Mouse (Mus musculus) stomach, embryonic 16.5 days (tissue): Measurements from ENCODE around the gene Tti1. TPM values are rescaled to one million over a fixed set of nuclear protein-coding genes. Genes with fewer than 3 reads are reported as not detected.

ENCODE experiments used
- ATAC-seq: fragments of 200-750 bp; cut with Nextera tagmentation; 2 replicates; pipeline ENCODE4 v1.8.0; 2017; ENCODE audit warnings: moderate number of reproducible peaks, moderate TSS enrichment; ENCODE audit not compliant: insufficient read depth, low FRiP score
- H3K27ac ChIP-seq: fragments of 300-500 bp; sonication (generic); 2 replicates; pipeline ENCODE4 v1.5.1; 2014; ENCODE audit warnings: low read length
- H3K27me3 ChIP-seq: fragments of 300-500 bp; sonication (generic); 2 replicates; pipeline ENCODE4 v1.6.1; 2014; ENCODE audit warnings: low read length, control low read depth, mixed read lengths; ENCODE audit not compliant: control insufficient read depth, insufficient read depth
- H3K36me3 ChIP-seq: fragments of 300-500 bp; sonication (generic); 2 replicates; pipeline ENCODE4 v1.6.1; 2014; ENCODE audit warnings: low read length; ENCODE audit not compliant: control insufficient read depth, insufficient read depth
- H3K4me1 ChIP-seq: fragments of 300-500 bp; sonication (generic); 2 replicates; pipeline ENCODE4 v1.6.1; 2014; ENCODE audit warnings: low read length, control low read depth, mixed read lengths; ENCODE audit not compliant: control insufficient read depth, insufficient read depth
- H3K4me2 ChIP-seq: fragments of 300-500 bp; sonication (generic); 2 replicates; pipeline ENCODE4 v1.6.1; 2014; ENCODE audit warnings: low read depth, low read length, mixed read lengths
- H3K4me3 ChIP-seq: fragments of 300-500 bp; sonication (generic); replicated peaks from 2 replicates; pipeline ENCODE4 v1.5.1; 2014; ENCODE audit warnings: mild to moderate bottlenecking, low read length
- H3K9ac ChIP-seq: fragments of 300-500 bp; sonication (generic); 2 replicates; pipeline ENCODE4 v1.6.1; 2014; ENCODE audit warnings: low read length
- H3K9me3 ChIP-seq: fragments of 300-500 bp; sonication (generic); replicated peaks from 2 replicates; pipeline ENCODE4 v1.6.1; 2016; ENCODE audit warnings: low read length, control low read depth; ENCODE audit not compliant: control insufficient read depth
- WGBS: fragments of 180-500 bp; shearing (Covaris S2); extraction: QIAGEN DNeasy Blood & Tissue Kit; methylation state at CpG from one replicate; pipeline ENCODE4 v1.1.7; 2014; 5-methylcytosine and 5-hydroxymethylcytosine counted together
- polyA plus RNA-seq: library from polyadenylated mRNA; unstranded; fragments of >200 nt; fragmentation: Nextera tagmentation; extraction: Ambion mirVana; gene quantifications from 2 replicates; pipeline ENCODE4 v1.2.1, GENCODE M21; 2015

The Tti1 gene
- polyA plus RNA-seq, 1 experiment from 2014 or later, result 21.0 TPM

DNA sequence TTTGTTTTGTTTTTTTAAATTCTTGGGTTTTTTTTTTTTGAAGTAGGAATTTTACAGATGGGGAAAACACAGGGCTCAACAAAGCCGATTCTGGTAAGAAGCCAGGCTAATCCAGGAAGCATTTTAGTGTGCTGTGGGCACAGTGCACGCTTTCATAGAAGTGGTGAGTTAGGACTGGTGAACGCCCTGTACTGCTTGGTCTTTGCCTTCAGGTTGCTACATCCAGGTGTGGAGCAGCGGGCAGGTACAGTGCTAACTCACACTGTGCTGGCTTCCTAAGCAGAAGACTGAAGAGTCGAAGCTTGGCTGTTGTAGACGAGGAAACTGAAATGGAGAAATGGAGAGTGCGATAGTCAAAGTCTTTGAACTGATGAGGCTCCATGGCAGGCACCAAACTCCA is 1.8 kb upstream of the Tti1 start:
- Histone ChIP-seq H3K9ac (peak overlapping the region; percentile 89), H3K4me2 (peak overlapping the region; percentile 91), H3K36me3 (no peaks in the 10 kb centered on the region), H3K27me3 (no peaks in the 10 kb centered on the region), H3K27ac (no peak overlapping the region), H3K9me3 (no peaks in the 10 kb centered on the region), H3K4me3 (peak overlapping the region; percentile 98), H3K4me1 (peaks cover 31% of the 10 kb centered on the region)
- ATAC-seq, result no peak
- 72% methylated on average over 7 of the region's 7 CpGs for WGBS

DNA sequence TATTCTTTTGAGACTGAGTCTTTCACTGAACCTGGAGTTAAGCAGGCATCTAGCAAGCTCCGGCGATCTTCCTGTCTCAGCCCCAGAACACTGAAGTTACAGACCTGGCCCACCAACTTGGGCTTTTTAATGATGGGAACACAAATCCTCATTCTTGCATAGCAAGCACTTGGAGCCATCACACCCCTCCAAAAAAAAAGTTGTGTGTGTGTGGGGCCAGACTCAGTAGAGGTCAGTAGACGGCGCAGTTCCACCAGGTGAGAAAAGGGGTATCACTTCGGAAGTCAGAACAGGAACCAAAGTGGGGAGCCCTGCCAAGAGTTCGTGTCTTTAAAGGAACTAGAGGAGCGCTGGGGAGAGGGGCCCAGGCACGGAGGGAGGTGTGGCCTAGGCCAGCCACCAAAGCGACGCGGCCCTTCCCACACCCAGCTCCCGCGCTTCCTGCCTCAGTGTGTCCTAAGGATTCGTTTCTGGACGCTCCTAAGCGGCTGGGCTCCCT is 329 bp downstream of the Tti1 start:
- H3K4me1 ChIP-seq, result peaks cover 31% of the 10 kb centered on the region
- peak overlapping the region; percentile 89 for H3K9ac ChIP-seq
- peak overlapping the region; percentile 98 for H3K4me3 ChIP-seq
- H3K4me2 ChIP-seq, result peak overlapping the region; percentile 69
- H3K9me3 ChIP-seq, result no peaks in the 10 kb centered on the region
- H3K27ac ChIP-seq, result peak overlapping the region; percentile 98
- ATAC-seq, result no peak; the same call in 1 of the 2 replicates
- H3K36me3 ChIP-seq, result no peaks in the 10 kb centered on the region
- 2% methylated on average over 16 of the region's 16 CpGs for WGBS
- no peaks in the 10 kb centered on the region for H3K27me3 ChIP-seq

DNA sequence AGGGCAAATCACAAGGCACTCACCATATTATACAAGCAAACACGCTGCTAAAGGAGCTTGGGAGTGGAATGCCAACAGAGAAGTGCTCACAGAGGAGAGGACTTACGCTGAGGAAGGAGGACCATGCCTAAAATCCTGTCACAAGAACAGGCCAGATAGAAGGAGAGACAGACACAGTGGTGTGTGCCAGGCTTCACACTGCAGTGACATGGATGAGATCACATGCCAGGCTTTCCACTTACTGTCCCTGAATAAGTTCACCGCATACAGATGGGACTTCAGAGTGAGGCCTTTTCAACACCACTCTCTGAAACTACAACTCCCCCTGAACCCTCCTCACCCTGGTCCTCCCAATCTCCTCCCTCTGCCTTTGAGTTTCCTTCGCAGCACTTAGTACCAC is 10.9 kb downstream of the Tti1 start:
- no peak overlapping the region for H3K4me2 ChIP-seq
- H3K4me3 ChIP-seq, result no peak overlapping the region
- H3K9me3 ChIP-seq, result no peaks in the 10 kb centered on the region
- no peaks in the 10 kb centered on the region for H3K27me3 ChIP-seq
- 90% methylated on average over 4 of the region's 4 CpGs for WGBS
- no peak for ATAC-seq
- H3K36me3 ChIP-seq, result no peaks in the 10 kb centered on the region
- H3K27ac ChIP-seq, result no peak overlapping the region
- no peaks in the 10 kb centered on the region for H3K4me1 ChIP-seq
- no peak overlapping the region for H3K9ac ChIP-seq

DNA sequence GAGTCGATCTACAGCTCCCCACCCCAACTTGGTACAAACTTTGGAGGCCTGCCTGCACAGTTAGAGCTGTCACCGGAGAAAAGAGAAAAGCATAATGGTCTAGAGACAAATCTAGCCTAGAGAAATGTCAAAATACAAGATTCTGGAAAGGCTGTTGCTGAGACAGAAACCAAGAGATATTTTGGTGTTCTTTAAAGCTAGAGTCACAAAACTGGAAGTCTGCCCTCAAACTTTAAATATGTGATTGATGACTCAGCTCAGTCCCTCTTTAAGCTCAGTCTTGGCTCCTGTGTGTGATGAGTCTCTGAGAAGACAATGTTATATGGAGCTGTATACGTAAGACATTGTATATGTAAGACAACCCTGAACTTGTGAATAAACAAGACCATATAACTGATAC is 15.6 kb downstream of the Tti1 start:
- Histone ChIP-seq H3K27me3 (no peaks in the 10 kb centered on the region), H3K4me2 (no peak overlapping the region), H3K9ac (no peak overlapping the region), H3K36me3 (no peaks in the 10 kb centered on the region), H3K27ac (no peak overlapping the region), H3K9me3 (no peaks in the 10 kb centered on the region), H3K4me1 (no peaks in the 10 kb centered on the region), H3K4me3 (no peak overlapping the region)
- 74% methylated on average over 3 of the region's 3 CpGs for WGBS
- no peak for ATAC-seq

DNA sequence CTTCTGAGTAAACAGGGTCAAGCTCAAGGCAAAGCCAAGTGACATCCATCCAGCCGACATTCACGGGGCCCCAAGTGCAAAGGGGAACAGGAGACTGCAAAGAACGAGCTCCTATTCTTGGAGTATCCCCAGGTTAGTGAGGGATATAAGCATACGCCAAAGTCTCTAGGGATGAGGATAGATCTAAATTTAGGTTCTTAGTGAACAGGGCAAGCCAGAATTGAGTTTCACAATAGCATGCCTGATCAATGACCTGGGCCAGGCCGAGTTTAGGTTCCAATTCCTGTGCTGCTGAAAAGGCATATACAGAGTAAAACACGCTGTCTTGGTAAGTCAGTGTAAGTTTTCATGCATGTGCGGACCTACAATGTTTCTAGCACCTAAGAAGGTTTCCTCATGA is 18.9 kb downstream of the Tti1 start:
- H3K27me3 ChIP-seq, result no peaks in the 10 kb centered on the region
- H3K36me3 ChIP-seq, result no peaks in the 10 kb centered on the region
- no peak overlapping the region for H3K4me2 ChIP-seq
- no peak for ATAC-seq
- 77% methylated on average over 7 of the region's 7 CpGs for WGBS
- H3K4me3 ChIP-seq, result no peak overlapping the region
- H3K4me1 ChIP-seq, result no peaks in the 10 kb centered on the region
- no peak overlapping the region for H3K27ac ChIP-seq
- H3K9me3 ChIP-seq, result no peaks in the 10 kb centered on the region
- no peak overlapping the region for H3K9ac ChIP-seq

DNA sequence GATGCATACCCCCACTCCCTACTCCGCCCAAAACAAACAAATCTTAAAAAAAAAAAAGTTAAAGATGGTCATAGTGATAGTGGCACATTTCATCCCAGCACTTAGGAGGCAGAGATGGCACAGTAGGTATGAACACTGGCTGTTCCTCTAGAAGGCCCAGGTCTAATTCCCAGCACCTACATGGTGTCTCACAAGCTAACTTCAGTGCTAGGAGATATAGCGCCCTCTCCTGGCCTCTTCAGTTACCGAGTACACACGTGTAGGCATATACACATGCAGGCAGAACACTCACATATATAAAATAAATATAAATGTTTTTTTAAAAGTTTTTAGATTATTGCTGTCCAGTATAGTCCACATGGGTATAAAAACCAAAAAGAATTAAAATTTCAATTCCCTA is 22.6 kb downstream of the Tti1 start:
- no peak overlapping the region for H3K27ac ChIP-seq
- no peak overlapping the region for H3K9ac ChIP-seq
- H3K4me3 ChIP-seq, result no peak overlapping the region
- WGBS, result 96% methylated on average over 4 of the region's 4 CpGs
- no peaks in the 10 kb centered on the region for H3K4me1 ChIP-seq
- H3K9me3 ChIP-seq, result no peaks in the 10 kb centered on the region
- no peaks in the 10 kb centered on the region for H3K27me3 ChIP-seq
- H3K36me3 ChIP-seq, result no peaks in the 10 kb centered on the region
- no peak overlapping the region for H3K4me2 ChIP-seq
- ATAC-seq, result no peak

DNA sequence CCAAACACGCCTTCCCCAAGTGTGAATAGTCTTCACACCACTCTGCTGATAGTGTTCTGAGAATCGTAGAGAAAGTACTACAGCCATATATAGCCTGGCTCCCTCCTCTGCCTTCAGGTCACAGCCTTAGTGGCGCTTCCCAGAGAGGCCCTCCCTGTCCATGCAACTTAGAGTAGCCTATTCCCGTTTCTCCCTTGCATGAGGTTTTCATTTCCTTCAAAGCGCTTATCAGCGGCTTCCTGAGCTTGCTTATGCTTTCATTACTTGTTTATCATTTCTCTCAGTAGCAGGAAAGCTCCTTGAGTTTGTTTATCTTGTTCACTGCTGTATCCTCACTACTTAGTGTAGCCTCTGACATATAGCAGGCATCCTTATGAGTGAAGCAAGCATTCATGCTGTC is 23.6 kb downstream of the Tti1 start:
- H3K27me3 ChIP-seq, result no peaks in the 10 kb centered on the region
- H3K4me1 ChIP-seq, result no peaks in the 10 kb centered on the region
- no peaks in the 10 kb centered on the region for H3K9me3 ChIP-seq
- no peak for ATAC-seq
- H3K4me2 ChIP-seq, result no peak overlapping the region
- H3K36me3 ChIP-seq, result no peaks in the 10 kb centered on the region
- no peak overlapping the region for H3K9ac ChIP-seq
- whole genome bisulfite sequencing, result 57% methylated on average over 6 of the region's 6 CpGs
- H3K4me3 ChIP-seq, result no peak overlapping the region
- peak overlapping the region; percentile 9; the same call in 1 of the 2 replicates for H3K27ac ChIP-seq

DNA sequence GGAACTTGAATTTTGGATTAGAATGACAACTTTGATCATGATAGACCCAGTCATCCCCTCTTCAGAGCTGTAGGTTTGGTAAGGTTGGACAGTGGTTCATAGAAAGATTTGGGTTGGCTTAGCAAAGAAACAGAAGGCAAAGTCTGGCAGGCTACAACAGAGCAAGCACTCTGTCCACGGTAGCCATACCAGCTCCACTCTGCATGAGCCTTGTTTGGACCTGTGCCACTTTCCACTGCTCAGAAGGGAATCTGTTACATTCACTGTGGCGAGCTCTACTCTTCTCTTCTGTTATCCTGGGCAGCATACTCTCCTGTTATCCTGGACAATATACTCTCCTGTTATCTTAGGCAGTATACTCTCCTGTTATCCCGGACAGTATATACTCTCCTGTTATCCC is 29.4 kb downstream of the Tti1 start:
- ATAC-seq, result no peak
- Histone ChIP-seq H3K36me3 (0 out of 2 replicates have a peak, but pooled peaks cover 6% of the 10 kb centered on the region), H3K9me3 (no peaks in the 10 kb centered on the region), H3K27me3 (no peaks in the 10 kb centered on the region), H3K4me3 (no peak overlapping the region), H3K4me2 (no peak overlapping the region), H3K4me1 (no peaks in the 10 kb centered on the region), H3K9ac (no peak overlapping the region), H3K27ac (no peak overlapping the region)
- 80% methylated on average over 3 of the region's 3 CpGs for WGBS

DNA sequence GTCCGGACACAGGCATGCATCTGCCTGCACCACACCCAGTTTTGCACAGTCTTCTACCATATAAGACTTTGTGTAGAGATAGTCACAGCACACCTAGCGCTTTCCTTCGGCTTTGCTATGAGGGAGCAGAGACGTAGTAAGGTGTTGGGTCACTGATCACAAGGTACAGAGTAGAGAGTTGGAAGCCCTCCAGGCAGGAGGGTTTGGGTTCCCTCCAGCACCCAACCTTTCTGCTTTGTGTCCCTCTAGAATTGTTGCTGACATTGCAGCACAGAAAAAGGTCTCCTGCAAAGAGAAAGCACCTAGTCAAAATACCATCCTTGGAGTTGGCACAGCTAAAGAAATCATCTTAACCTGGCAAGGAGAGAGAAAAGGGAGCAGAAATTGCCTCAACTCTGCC is 35.7 kb downstream of the Tti1 start:
- WGBS, result 95% methylated on average over 4 of the region's 4 CpGs

DNA sequence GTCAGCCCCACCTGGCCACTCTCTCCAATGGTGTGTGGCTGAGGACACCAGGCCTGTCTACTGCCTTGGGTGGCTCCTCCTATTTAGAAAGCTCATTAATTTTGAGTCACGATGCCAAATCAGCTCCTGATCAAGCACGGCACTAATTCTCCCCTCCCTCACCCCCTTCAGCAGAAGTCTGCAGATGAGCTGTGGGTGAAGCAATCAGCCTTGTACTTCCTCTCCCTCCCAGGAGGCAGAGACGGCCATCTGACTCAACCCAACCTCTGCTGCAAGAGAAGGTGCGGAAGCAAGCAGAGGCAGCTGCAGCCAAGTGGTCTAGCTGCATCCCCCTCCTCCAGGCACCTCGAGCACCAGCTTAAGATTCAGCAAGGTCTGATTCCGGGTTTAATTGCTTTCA is 37.2 kb downstream of the Tti1 start:
- H3K9ac ChIP-seq, result no peak overlapping the region
- WGBS, result 64% methylated on average over 6 of the region's 6 CpGs
- no peaks in the 10 kb centered on the region for H3K9me3 ChIP-seq

More for the DNA sequence above, 35.7 kb downstream of the Tti1 start:
- H3K4me1 ChIP-seq, result no peaks in the 10 kb centered on the region
- H3K4me3 ChIP-seq, result no peak overlapping the region
- ATAC-seq, result no peak
- no peak overlapping the region for H3K4me2 ChIP-seq
- H3K27me3 ChIP-seq, result no peaks in the 10 kb centered on the region
- H3K27ac ChIP-seq, result no peak overlapping the region
- H3K9ac ChIP-seq, result no peak overlapping the region
- H3K36me3 ChIP-seq, result 0 out of 2 replicates have a peak, but pooled peaks cover 13% of the 10 kb centered on the region
- H3K9me3 ChIP-seq, result no peaks in the 10 kb centered on the region

More for the DNA sequence above, 37.2 kb downstream of the Tti1 start:
- H3K27ac ChIP-seq, result no peak overlapping the region
- no peaks in the 10 kb centered on the region for H3K27me3 ChIP-seq
- H3K4me1 ChIP-seq, result no peaks in the 10 kb centered on the region
- 0 out of 2 replicates have a peak, but pooled peaks cover 11% of the 10 kb centered on the region for H3K36me3 ChIP-seq
- no peak overlapping the region for H3K4me3 ChIP-seq
- no peak for ATAC-seq
- no peak overlapping the region for H3K4me2 ChIP-seq
